Mouse (Mus musculus) MEL (cell line): ENCODE measurements around the gene Urad. TPM values are rescaled to one million over a fixed set of nuclear protein-coding genes. Genes with fewer than 3 reads are reported as not detected.

Experiments
- DNase-seq: peaks from one replicate; pipeline ENCODE4 v3.0.0; 2011; ENCODE audit warnings: low read depth, low spot score
- H3K27ac ChIP-seq: 2 replicates; pipeline ENCODE4 v1.5.1; 2012; ENCODE audit warnings: low read depth, mild to moderate bottlenecking, control low read depth, low read length, moderate library complexity; ENCODE audit not compliant: control insufficient read depth
- H3K27me3 ChIP-seq, 2 experiments: fragments of 150-350 bp in 1 of 2; sonication (generic) in 1 of 2; 2 replicates each; pipeline ENCODE4 v1.6.1; 2012; ENCODE audit warnings: low read length in 2 of 2, mild to moderate bottlenecking in 2 of 2, improper control_type of control experiment in 1 of 2, moderate library complexity in 1 of 2; ENCODE audit not compliant: insufficient read depth in 2 of 2, control insufficient read depth in 1 of 2
- H3K36me3 ChIP-seq, 2 experiments: 2 replicates each; pipeline ENCODE4 v1.6.1; 2012 to 2014; ENCODE audit warnings: low read length in 2 of 2, improper control_type of control experiment in 1 of 2, inconsistent platforms in 1 of 2, mild to moderate bottlenecking in 1 of 2; ENCODE audit not compliant: insufficient read depth in 2 of 2, control insufficient read depth in 1 of 2
- H3K4me1 ChIP-seq, 2 experiments: fragments of 150-350 bp in 1 of 2; sonication (generic) in 1 of 2; 2 replicates each; pipeline ENCODE4 v1.6.1; 2012; ENCODE audit warnings: low read length in 2 of 2, improper control_type of control experiment in 1 of 2, mild to moderate bottlenecking in 1 of 2; ENCODE audit not compliant: insufficient read depth in 2 of 2, control insufficient read depth in 1 of 2
- H3K4me3 ChIP-seq, 2 experiments: fragments of 150-350 bp in 1 of 2; sonication (generic) in 1 of 2; 2 replicates each; pipeline ENCODE4 v1.5.1; 2012; ENCODE audit warnings: low read depth in 2 of 2, low read length in 2 of 2, mild to moderate bottlenecking in 2 of 2, moderate library complexity in 2 of 2, control low read depth in 1 of 2, improper control_type of control experiment in 1 of 2; ENCODE audit not compliant: control insufficient read depth in 1 of 2, insufficient read depth in 1 of 2
- H3K79me2 ChIP-seq: 2 replicates; pipeline ENCODE4 v1.6.1; 2012; ENCODE audit warnings: mild to moderate bottlenecking, low read length, moderate library complexity; ENCODE audit not compliant: control insufficient read depth, poor library complexity, insufficient read depth
- H3K9ac ChIP-seq: 2 replicates; pipeline ENCODE4 v1.6.1; 2012; ENCODE audit warnings: low read depth, mild to moderate bottlenecking, control low read depth, low read length, moderate library complexity; ENCODE audit not compliant: control insufficient read depth, poor library complexity, severe bottlenecking
- H3K9me3 ChIP-seq: fragments of 150-350 bp; sonication (generic); replicated peaks from 2 replicates; pipeline ENCODE4 v1.6.1; 2012; ENCODE audit warnings: mild to moderate bottlenecking, low read length, improper control_type of control experiment, moderate library complexity; ENCODE audit not compliant: insufficient read depth
- BHLHE40 ChIP-seq: IDR thresholded peaks from 2 replicates; pipeline ENCODE4 v1.6.1; 2012; ENCODE audit warnings: low read depth, mild to moderate bottlenecking, inconsistent platforms, low read length, improper control_type of control experiment, borderline replicate concordance
- CHD1 ChIP-seq: IDR thresholded peaks from 2 replicates; pipeline ENCODE4 v1.6.1; 2012; ENCODE audit warnings: low read depth, mild to moderate bottlenecking, inconsistent platforms, low read length, improper control_type of control experiment
- CHD2 ChIP-seq: IDR thresholded peaks from 2 replicates; pipeline ENCODE4 v1.6.1; 2011; ENCODE audit warnings: low read length, improper control_type of control experiment
- CTCF ChIP-seq, 3 experiments: IDR thresholded peaks in 2 of 3; conservative IDR thresholded peaks in 1 of 3; 2 replicates each; pipeline ENCODE4 v1.5.1; 2011 to 2012; ENCODE audit warnings: low read length in 3 of 3, low read depth in 2 of 3, mild to moderate bottlenecking in 2 of 3, improper control_type of control experiment in 1 of 3, inconsistent platforms in 1 of 3, mixed read lengths in 1 of 3, moderate library complexity in 1 of 3; ENCODE audit not compliant: control insufficient read depth in 1 of 3, insufficient read depth in 1 of 3, poor library complexity in 1 of 3, severe bottlenecking in 1 of 3
- ELF1 ChIP-seq: IDR thresholded peaks from 2 replicates; pipeline ENCODE4 v1.6.1; 2014; ENCODE audit warnings: low read depth, mild to moderate bottlenecking, inconsistent platforms, low read length, improper control_type of control experiment, moderate library complexity
- EP300 ChIP-seq, 2 experiments: IDR thresholded peaks; 2 replicates each; pipeline ENCODE4 v1.6.1; 2011; ENCODE audit warnings: improper control_type of control experiment in 2 of 2, low read length in 2 of 2, low read depth in 1 of 2, mild to moderate bottlenecking in 1 of 2
- GABPA ChIP-seq: IDR thresholded peaks from 2 replicates; pipeline ENCODE4 v1.6.1; 2012; ENCODE audit warnings: low read depth, mild to moderate bottlenecking, inconsistent platforms, low read length, improper control_type of control experiment, moderate library complexity
- GATA1 ChIP-seq: IDR thresholded peaks from 2 replicates; pipeline ENCODE4 v1.6.1; 2011; ENCODE audit warnings: low read depth, low read length, improper control_type of control experiment
- HCFC1 ChIP-seq: IDR thresholded peaks from 2 replicates; pipeline ENCODE4 v1.6.1; 2012; ENCODE audit warnings: low read depth, mild to moderate bottlenecking, inconsistent platforms, low read length, improper control_type of control experiment, moderate library complexity
- MEF2A ChIP-seq: IDR thresholded peaks from 2 replicates; pipeline ENCODE4 v1.6.1; 2014; ENCODE audit warnings: low read depth, mild to moderate bottlenecking, inconsistent platforms, low read length, improper control_type of control experiment; ENCODE audit not compliant: poor library complexity, insufficient replicate concordance, severe bottlenecking; ENCODE audit errors: extremely low read depth
- MXI1 ChIP-seq: IDR thresholded peaks from 2 replicates; pipeline ENCODE4 v1.6.1; 2011; ENCODE audit warnings: mild to moderate bottlenecking, low read depth, low read length, improper control_type of control experiment
- NELFE ChIP-seq: IDR thresholded peaks from 2 replicates; pipeline ENCODE4 v1.6.1; 2011; ENCODE audit warnings: low read depth, low read length, improper control_type of control experiment
- NRF1 ChIP-seq: IDR thresholded peaks from 2 replicates; pipeline ENCODE4 v1.6.1; 2014; ENCODE audit warnings: low read depth, mild to moderate bottlenecking, inconsistent platforms, low read length, improper control_type of control experiment, moderate library complexity; ENCODE audit not compliant: poor library complexity, insufficient read depth, severe bottlenecking
- RAD21 ChIP-seq: IDR thresholded peaks from 2 replicates; pipeline ENCODE4 v1.6.1; 2011; ENCODE audit warnings: mild to moderate bottlenecking, low read depth, low read length, improper control_type of control experiment
- RCOR1 ChIP-seq: IDR thresholded peaks from 2 replicates; pipeline ENCODE4 v1.6.1; 2012; ENCODE audit warnings: low read depth, mild to moderate bottlenecking, inconsistent platforms, low read length, improper control_type of control experiment
- SIN3A ChIP-seq: IDR thresholded peaks from 2 replicates; pipeline ENCODE4 v1.6.1; 2012; ENCODE audit warnings: low read length, improper control_type of control experiment, inconsistent platforms
- SMC3 ChIP-seq: IDR thresholded peaks from 2 replicates; pipeline ENCODE4 v1.6.1; 2011; ENCODE audit warnings: low read depth, low read length, improper control_type of control experiment
- TAL1 ChIP-seq: IDR thresholded peaks from 2 replicates; pipeline ENCODE4 v1.6.1; 2012; ENCODE audit warnings: mild to moderate bottlenecking, inconsistent platforms, low read length, moderate library complexity, mixed read lengths
- UBTF ChIP-seq: IDR thresholded peaks from 2 replicates; pipeline ENCODE4 v1.6.1; 2012; ENCODE audit warnings: low read depth, mild to moderate bottlenecking, inconsistent platforms, low read length, improper control_type of control experiment, moderate library complexity, borderline replicate concordance; ENCODE audit not compliant: insufficient read depth
- USF1 ChIP-seq: IDR thresholded peaks from 2 replicates; pipeline ENCODE4 v1.6.1; 2014; ENCODE audit warnings: low read depth, mild to moderate bottlenecking, inconsistent platforms, low read length, improper control_type of control experiment, moderate library complexity
- ZC3H11A ChIP-seq: IDR thresholded peaks from 2 replicates; pipeline ENCODE4 v1.6.1; 2012; ENCODE audit warnings: low read depth, mild to moderate bottlenecking, inconsistent platforms, low read length, improper control_type of control experiment
- ZKSCAN1 ChIP-seq: IDR thresholded peaks from 2 replicates; pipeline ENCODE4 v1.6.1; 2012; ENCODE audit warnings: low read depth, mild to moderate bottlenecking, inconsistent platforms, low read length, improper control_type of control experiment, moderate library complexity
- ZNF384 ChIP-seq: IDR thresholded peaks from 2 replicates; pipeline ENCODE4 v1.6.1; 2012; ENCODE audit warnings: low read depth, mild to moderate bottlenecking, inconsistent platforms, low read length, improper control_type of control experiment
- polyA plus RNA-seq, 2 experiments: library from polyadenylated mRNA; stranded (reverse) in 1 of 2; unstranded in 1 of 2; fragments of >175 nt in 1 of 2; fragments of >200 nt in 1 of 2; gene quantifications; 2 replicates each; pipeline versions ENCODE4 v1.2.1 to v1.2.4; 2012; ENCODE audit warnings: low replicate concordance in 2 of 2, low read depth in 1 of 2; ENCODE audit not compliant: insufficient read length in 2 of 2, insufficient read depth in 1 of 2, missing spikeins in 1 of 2
- total RNA-seq: library from RNA; depleted of rRNA; stranded (reverse); fragments of 300-350 nt; gene quantifications from 2 replicates; pipeline ENCODE4 v1.2.3, GENCODE M21; 2012

The Urad gene
- total and polyA plus RNA-seq, 3 experiments, result not detected

DNA sequence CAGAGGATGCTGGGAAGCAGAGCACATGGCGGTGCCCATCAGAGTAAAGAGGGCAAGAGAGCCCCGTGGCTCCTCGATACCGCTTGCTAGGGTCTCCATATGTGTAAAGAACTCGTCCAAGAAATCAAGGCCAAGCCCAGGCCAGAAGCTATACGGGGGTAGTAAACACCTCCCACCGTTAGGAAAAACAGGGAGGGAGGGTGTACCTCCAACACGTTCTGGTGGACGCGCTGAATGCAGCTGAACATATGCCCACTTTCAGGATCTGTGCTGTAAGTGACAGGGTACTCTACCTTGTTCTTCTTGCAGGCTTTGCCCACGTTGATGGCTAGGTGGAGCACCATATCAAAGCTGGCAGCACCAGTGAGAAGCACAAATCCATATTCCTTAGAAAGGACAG lies 3.7 kb upstream of the Urad start:
- H3K27ac ChIP-seq, result no peak overlapping the region
- H3K9ac ChIP-seq, result no peak overlapping the region
- H3K4me3 ChIP-seq, result no peak overlapping the region
- no peaks in the 10 kb centered on the region for H3K4me1 ChIP-seq
- no peaks in the 10 kb centered on the region for H3K9me3 ChIP-seq
- TF ChIP-seq NELFE, result no peak
- no peak for TF ChIP-seq EP300 (IDR thresholded peaks at IDR 0.05; ENCODE audit: low read depth in 1 of 2, low read length in 2 of 2)
- no peak for TF ChIP-seq RCOR1
- no peak for TF ChIP-seq RAD21
- TF ChIP-seq HCFC1, result no peak
- TF ChIP-seq CHD1, result no peak
- TF ChIP-seq UBTF, result no peak
- TF ChIP-seq SMC3, result no peak
- DNase-seq, result no peak
- H3K27me3 ChIP-seq, result peaks cover 0 to 4% of the 10 kb centered on the region in 2 experiments; a peak in 2 of 4 replicates
- no peaks in the 10 kb centered on the region for H3K79me2 ChIP-seq
- H3K36me3 ChIP-seq, result no peaks in the 10 kb centered on the region

DNA sequence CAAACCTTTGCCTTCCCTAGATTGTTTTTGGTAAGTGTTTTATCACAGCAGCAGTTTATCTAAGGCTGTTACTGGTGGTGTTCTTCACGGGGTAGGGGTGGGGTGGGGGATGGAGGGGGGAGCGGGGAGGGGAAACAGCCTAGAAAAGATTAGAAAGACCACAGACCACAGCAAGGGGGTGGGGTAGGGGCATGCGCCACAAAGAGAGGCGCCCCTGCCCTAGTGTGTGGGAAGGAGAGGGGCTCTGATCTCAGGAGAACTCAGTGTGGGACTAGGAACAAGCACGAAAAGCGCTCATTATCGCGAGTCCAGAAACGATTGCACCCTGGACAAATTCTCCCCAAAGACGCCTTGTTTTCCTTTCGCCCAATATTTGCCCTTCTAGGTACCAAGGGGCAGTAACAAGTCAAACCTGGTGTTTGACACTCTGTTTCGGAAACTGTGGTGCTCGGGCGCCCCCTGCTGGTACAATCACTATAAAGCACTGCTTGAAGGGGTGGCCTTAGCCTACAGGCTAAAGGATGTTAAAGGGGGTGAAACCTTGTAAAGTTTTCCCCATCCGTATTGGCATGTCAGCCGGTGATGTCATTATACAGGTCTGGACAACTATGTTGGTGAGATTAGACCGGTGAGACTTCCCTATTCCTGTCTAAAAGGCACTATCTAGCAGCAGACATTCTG lies 1.1 kb upstream of the Urad start:
- Histone ChIP-seq H3K9me3 (no peaks in the 10 kb centered on the region), H3K9ac (no peak overlapping the region), H3K79me2 (no peaks in the 10 kb centered on the region), H3K36me3 (no peaks in the 10 kb centered on the region), H3K27me3 (peaks cover 0 to 4% of the 10 kb centered on the region in 2 experiments; a peak in 2 of 4 replicates), H3K4me3 (no peak overlapping the region), H3K27ac (no peak overlapping the region), H3K4me1 (no peaks in the 10 kb centered on the region)
- TF ChIP-seq CHD1 (no peak), ZC3H11A (peak; percentile 67), SMC3 (peak; percentile 76), RAD21 (peak; percentile 85), ZNF384 (no peak), CTCF (IDR thresholded peaks at IDR 0.05 in 2 of 3, conservative IDR thresholded peaks at IDR 0.05 in 1 of 3; ENCODE audit: control insufficient read depth in 1 of 3, insufficient read depth in 1 of 3, low read depth in 2 of 3, low read length in 3 of 3, poor library complexity in 1 of 3, severe bottlenecking in 1 of 3) (peak; percentile 95 to 96 (median 95))
- peak; percentile 83 for DNase-seq

DNA sequence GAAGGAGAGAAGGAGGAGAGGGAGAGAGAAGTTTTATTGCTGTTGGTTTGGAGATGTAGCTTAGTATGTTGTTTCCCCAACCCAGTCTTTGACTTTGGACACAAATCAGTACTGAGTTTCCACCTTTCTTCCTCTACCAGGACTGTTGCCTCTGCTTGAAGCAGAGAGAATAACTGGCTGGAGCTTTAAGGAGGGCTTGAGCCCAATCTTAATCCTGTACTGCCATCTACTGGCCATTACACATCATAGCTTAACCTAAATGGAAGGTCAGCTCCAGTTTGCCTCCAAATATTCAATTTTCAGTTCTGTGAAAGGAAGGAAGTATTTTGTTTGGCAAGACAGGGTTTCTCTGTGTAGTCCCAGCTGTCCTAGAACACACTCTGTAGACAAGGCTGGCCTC lies 2.6 kb downstream of the Urad start:
- Histone ChIP-seq H3K27me3 (peaks cover 0 to 4% of the 10 kb centered on the region in 2 experiments; a peak in 2 of 4 replicates), H3K4me1 (no peaks in the 10 kb centered on the region)
- no peak for TF ChIP-seq HCFC1
- TF ChIP-seq RCOR1, result 0 out of 2 replicates have a peak, but pooled peaks have one; percentile 21
- TF ChIP-seq ZKSCAN1, result no peak
- TF ChIP-seq NRF1, result no peak
- no peak for TF ChIP-seq CHD2
- TF ChIP-seq UBTF, result no peak
- no peak for TF ChIP-seq GATA1
- peak; percentile 43; the same call in 1 of the 2 replicates for TF ChIP-seq SIN3A
- 0 out of 2 replicates have a peak, but pooled peaks have one; percentile 25 for TF ChIP-seq ELF1
- TF ChIP-seq USF1, result no peak
- TF ChIP-seq TAL1, result no peak
- peak; percentile 95 for TF ChIP-seq SMC3
- 0 out of 2 replicates have a peak, but pooled peaks have one; percentile 20 for TF ChIP-seq BHLHE40
- TF ChIP-seq MEF2A, result no peak
- TF ChIP-seq GABPA, result no peak
- TF ChIP-seq MXI1, result 0 out of 2 replicates have a peak, but pooled peaks have one; percentile 29

More for the DNA sequence above, 2.6 kb downstream of the Urad start:
- Histone ChIP-seq H3K79me2 (no peaks in the 10 kb centered on the region), H3K4me3 (no peak overlapping the region), H3K9me3 (no peaks in the 10 kb centered on the region), H3K36me3 (no peaks in the 10 kb centered on the region), H3K27ac (no peak overlapping the region), H3K9ac (no peak overlapping the region)
- peak; percentile 85 for DNase-seq
